Mouse (Mus musculus): ENCODE measurements around the gene Pfkfb2.

DNA sequence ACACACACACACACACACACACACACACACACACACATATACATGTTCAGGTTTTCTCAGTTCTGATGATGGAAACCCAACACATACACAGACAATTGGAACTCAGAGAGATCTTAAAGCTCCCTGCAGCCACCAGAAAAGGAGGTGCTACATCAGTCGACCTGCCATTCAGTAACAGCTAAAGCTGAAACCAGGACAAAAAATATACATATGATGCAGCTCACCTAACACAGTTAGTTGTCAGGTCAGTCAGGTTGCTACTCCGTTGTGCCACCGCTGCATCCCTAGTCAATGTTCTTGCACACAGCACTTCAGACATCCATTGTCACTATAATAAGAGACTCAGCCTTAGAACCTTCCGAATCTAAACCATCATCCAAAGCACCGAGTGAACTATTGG, 15.9 kb upstream of the Pfkfb2 start:
- TF ChIP-seq EP300 (IDR thresholded peaks at IDR 0.05; ENCODE audit: low read depth) (no peak), CTCF (IDR thresholded peaks at IDR 0.05; ENCODE audit: low read depth) (no peak)

Measured in liver, embryonic 14.5 days (tissue).